Mouse (Mus musculus) gastrocnemius, adult 8-10 months (tissue): Measurements from ENCODE around the gene Rundc3b. TPM values are rescaled to one million over a fixed set of nuclear protein-coding genes. Genes with fewer than 3 reads are reported as not detected.

Experiments used
- DNase-seq, 2 experiments: peaks; one replicate each; pipeline ENCODE4 v3.0.0; 2022; ENCODE audit warnings: low spot score in 2 of 2
- total RNA-seq, 4 experiments: library from RNA; stranded (reverse); gene quantifications; 2 replicates each; pipeline ENCODE4 v1.2.4; 2022

Rundc3b gene
- total RNA-seq, 4 experiments from 2014 or later, result 0.07 to 0.27 (median 0.16) TPM

DNA sequence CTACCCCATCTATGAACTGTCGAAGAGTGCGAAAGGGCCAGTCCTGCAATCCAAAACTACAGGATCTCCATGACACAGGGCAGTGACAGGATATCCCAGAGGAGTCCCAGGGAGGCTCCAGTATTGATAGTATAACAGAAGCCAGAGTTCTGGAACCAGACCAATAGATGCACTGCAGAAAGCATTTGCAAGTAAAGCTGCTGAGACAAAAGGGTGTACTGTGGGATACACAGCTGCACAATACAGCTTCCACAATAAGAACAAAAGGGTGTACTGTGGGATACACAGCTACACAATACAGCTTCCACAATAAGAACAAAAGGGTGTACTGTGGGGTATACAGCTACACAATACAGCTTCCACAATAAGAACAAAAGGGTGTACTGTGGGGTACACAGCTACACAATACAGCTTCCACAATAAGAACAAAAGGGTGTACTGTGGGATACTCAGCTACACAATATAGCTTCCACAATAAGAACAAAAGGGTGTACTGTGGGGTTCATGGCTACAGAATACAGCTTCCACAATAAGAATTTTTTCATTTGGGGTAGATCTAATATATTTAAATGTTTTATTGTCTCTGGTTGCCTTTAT is 134.0 kb downstream of the Rundc3b start:
- DNase-seq, result no peak

GRCm38 (mm10) chr5:8487989-8488700 is 134.6 kb downstream of the Rundc3b start:
- DNase-seq, result no peak

GRCm38 (mm10) chr5:8456561-8456960 is 166.2 kb downstream of the Rundc3b start:
- no peak for DNase-seq

GRCm38 (mm10) chr5:8455565-8455964 is 167.2 kb downstream of the Rundc3b start:
- no peak for DNase-seq

Other genes starting within 250 kb of the Rundc3b start
- under 1 TPM in 3 of 4 experiments, not detected in 1; 0.19 to 0.36 (median 0.22) TPM for gene Dbf4, start 200.2 kb downstream of the Rundc3b start, total RNA-seq
- gene Slc25a40, start 200.1 kb downstream of the Rundc3b start, total RNA-seq, result 1 to 10 TPM; 3.1 to 3.3 (median 3.1) TPM
- 1 to 10 TPM; 2.4 to 5.4 (median 4.5) TPM for gene Abcb1a, start 37.1 kb upstream of the Rundc3b start, total RNA-seq
- gene Abcb1b, start 175.2 kb upstream of the Rundc3b start, total RNA-seq, result 1 to 10 TPM; 3.1 to 5.8 (median 4.8) TPM